Mouse (Mus musculus) left cerebral cortex, postnatal 14 days (tissue): ENCODE results near the gene U2surp. TPM values are rescaled to one million over a fixed set of nuclear protein-coding genes. Genes with fewer than 3 reads are reported as not detected.
"Not testable (repeated sequence)": the region's sequence is repeated elsewhere in the genome, so short reads cannot be mapped to it uniquely, and the experiment has no call there.

ENCODE experiments used
- DNase-seq, 2 experiments: peaks; one replicate each; pipeline ENCODE4 v3.0.0; 2021 to 2022; ENCODE audit warnings: low spot score in 2 of 2, mixed read lengths in 1 of 2
- intact Hi-C: fragments of 180-260 bp; cut with DNase I; formaldehyde crosslinking; loops from one replicate; pipeline ENCODE4 v1.15.1; 2025
- total RNA-seq, 2 experiments: library from RNA; stranded (reverse); gene quantifications; 2 replicates each; pipeline ENCODE4 v1.2.3; 2021

The U2surp gene
- total RNA-seq, 2 experiments from 2014 or later, result 57.6 to 60.7 TPM

DNA sequence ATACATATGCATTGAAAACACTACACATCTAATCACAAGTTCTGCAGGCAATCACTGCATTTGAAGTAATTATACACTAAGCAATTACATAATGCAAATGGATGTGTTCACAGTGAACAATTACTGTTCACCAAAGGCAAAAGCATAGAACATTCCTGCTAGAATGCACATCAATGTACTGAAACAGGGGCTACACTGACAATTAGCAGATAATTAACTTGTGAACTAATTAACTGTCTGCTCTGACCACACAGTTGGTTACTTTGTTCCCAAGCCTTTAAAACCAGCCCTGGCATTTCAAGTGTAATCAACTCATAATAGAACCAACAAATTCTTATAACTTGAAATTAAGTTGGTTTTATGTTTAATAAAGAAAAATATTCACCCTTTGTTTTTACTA lies 22.9 kb downstream of the U2surp start:
- intact Hi-C loops, result no loop called here
- no peak for DNase-seq

DNA sequence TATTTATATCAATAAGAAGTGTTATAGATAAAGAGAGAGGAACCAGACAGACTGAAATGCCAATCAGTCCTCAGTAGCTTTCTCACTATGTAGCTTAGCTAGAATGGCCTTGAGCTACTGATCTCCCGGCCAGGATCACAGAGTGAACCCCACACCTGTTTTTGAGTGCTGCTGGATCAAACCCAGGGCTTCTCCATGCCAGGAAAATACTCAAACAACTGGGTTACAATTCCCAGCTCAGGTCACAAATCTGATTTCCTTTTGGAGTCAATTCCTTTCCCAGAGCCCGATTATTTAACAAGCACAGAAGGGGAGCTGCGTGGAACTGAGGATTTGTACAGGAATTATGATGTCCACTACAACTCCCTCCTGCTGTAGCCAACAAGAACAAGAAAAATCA lies 31.8 kb downstream of the U2surp start:
- DNase-seq, result no peak
- intact Hi-C loops, result no loop called here

DNA sequence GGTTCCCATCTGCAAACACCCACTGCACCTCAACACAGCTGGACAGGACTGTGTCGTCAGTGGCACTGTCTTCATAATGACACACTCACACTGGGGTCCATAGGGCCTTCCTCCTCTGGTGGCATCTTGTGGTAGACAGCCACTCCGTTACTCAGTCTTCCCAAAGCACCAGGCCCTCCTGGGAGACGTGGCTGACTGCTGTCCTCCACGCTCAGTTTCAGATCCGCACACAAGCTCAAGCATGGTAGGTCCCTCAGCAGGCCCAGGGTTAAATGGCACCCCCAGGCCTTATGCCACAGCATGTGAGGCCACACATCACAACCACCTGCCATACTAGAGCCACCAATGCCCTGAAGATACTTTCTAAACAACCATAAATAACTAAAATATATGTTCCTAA lies 33.4 kb downstream of the U2surp start:
- DNase-seq, result no peak
- intact Hi-C loops, result no loop called here

DNA sequence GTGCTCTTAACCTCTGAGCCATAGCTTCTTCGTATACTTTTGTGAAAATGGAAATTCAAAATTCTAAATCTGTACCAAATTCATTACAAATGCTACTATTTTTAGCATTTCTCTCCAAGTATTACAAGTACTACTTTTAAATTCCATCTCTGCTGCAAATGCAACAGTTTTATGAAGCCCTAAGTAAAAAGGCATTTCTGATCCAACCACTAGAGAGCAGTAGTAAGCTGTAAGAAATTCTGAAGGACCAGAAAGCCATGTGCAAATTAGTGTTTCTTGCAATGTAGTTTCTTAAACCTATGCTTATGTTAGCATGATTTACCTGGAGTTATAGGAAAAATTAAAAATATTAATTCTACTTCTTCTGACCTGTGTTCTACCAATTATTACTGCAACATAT lies 38.9 kb downstream of the U2surp start:
- intact Hi-C loops, result loop anchor here (5.0 kb wide), 1 partner anchor 234 kb away; no protein-coding TSS in a partner anchor
- peak in 1 of 2 experiments; percentile 77 for DNase-seq

DNA sequence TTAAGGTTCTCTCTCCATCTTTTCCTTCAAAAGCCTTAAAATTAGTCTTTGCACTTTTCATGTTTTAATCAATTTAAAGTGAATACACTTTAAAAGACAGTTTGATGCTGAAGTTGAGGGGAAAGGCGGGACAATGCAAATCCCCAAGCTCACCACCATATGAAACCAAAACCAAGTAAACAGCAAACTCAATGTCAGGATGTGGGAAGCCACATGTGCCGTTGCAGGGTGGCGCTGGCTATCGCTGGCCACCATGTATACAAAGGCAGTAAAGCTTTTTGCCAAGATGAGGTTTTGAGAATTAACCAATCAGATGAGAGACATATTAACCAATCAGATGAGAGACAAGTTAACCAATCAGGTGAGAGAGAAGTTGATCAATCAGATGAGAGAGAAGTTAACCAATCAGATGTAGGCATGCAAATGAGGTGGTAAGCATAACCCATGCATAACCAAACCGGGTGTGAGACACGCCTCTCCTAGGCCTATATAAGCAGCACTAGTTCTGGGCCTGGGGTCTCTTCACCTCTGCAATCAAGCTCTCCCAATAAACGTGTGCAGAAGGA lies 42.7 kb downstream of the U2surp start:
- intact Hi-C loops, DNase-seq: not testable (repeated sequence)

DNA sequence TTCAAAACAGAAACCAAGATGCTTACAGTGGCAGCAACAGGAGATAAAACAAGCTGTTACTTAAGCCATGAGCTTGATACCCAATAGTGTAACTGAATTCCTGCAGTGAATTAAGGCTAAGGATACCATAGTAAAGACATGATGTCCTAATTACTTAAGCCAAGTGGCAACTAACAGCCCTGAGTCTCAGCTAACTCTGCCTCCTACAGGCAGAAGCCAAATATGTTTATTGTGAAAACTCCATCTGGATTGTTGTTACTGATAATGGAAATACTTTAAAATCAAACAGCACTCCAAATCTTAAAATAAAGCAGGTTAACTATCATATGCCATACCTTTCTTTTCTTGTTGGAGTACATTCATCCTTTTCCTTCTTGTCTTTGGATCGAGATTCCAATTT lies 47.8 kb downstream of the U2surp start:
- intact Hi-C loops, result loop anchor here (5.0 kb wide), 1 partner anchor 727 kb away; no protein-coding TSS in a partner anchor
- no peak for DNase-seq

DNA sequence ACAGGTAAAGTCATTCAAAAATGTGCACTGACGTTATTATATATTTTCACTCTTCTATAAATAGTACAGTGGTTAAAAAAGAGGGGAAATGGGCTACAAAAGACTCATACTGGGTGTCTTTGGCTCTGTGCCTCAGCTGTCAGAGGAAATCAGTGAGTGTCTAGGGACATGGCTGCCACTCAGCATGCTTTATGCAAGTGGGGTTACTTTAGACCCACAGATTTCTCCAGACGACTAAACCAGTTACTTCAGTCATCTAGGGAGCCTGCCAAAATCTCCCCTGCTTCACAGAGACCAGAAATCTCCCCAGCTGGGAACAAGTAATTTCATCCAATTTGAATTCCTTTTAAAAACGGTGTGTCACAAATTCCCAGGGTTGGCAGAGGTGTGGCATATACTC lies 59.9 kb downstream of the U2surp start:
- DNase-seq, result peak; percentile 32 to 55
- intact Hi-C loops, result no loop called here

DNA sequence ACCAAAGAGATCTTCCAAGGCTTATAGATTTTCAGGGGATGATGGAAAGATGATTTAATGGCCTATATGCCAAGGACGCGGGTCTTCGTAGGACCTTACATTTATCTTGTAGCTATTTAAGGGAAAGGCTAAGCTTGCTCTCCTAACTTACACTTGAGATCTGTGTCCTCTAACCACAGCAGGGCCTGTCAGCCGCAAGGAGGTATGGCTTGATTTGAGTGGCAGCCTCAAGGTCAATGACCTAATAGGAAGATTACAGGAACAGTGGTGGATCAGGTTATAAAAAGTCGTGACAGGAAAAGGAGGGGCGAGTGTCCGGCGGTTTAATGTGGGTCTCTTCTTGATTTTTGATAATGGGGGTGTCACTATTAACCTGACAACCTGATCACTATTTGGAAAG lies 61.2 kb downstream of the U2surp start:
- no peak for DNase-seq
- intact Hi-C loops, result no loop called here

DNA sequence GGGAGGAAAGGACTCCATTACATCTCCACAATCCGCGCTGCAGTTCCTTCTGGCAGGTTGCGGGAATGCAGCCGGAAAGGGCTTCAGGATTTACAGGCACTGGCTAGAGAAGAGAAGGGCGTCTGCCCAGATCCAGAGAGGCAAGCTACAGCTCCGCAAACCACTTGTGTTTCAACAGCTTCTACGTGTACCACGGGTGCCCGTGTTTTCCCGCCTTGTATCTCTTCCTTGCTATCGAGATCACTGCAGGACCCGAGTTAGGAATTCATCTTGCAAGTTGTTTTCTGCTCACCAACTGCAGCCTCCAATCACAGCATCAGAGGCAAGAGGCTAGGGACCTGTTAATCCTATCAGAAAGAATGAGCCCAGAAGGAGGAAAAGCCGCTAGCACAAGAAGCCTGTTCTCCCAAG lies 69.5 kb downstream of the U2surp start:
- intact Hi-C loops, result no loop called here
- DNase-seq, result peak; percentile 49 to 76

DNA sequence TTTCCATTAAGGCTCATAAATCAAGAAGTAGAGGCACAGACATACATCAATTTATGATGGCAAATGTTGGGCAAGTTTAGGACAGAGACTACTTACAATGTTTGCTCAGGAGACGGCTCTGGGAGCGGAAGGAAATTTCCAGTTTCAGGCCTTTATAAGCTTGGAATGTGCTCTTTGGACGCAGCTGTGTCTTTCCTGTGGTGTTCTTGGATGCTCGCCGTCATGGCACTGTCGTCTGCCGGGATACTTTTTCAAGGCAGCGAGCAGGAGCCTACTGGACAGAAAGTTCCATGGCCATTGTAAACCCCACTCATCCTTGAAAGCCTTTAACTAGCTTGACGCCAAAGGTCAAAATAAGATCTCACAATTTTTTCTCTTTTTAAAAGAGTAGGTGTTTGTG lies 73.9 kb downstream of the U2surp start:
- no peak for DNase-seq
- intact Hi-C loops, result no loop called here

DNA sequence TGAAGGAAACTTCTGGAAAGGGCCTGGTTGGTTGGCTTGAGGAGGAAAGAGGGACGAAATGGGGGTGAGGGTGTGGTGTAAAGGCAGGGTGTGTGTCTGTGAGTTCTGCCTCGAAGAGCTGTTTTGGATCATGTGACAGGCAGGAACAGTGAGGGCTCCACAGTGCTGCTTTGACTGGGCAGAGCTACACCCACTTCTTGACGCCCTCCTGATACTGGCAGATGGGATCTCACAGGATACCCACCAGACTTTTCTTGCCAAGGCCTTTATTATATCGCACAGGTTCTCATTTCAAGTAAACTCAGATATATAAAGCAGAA lies 75.5 kb downstream of the U2surp start:
- DNase-seq, result no peak
- intact Hi-C loops, result no loop called here

DNA sequence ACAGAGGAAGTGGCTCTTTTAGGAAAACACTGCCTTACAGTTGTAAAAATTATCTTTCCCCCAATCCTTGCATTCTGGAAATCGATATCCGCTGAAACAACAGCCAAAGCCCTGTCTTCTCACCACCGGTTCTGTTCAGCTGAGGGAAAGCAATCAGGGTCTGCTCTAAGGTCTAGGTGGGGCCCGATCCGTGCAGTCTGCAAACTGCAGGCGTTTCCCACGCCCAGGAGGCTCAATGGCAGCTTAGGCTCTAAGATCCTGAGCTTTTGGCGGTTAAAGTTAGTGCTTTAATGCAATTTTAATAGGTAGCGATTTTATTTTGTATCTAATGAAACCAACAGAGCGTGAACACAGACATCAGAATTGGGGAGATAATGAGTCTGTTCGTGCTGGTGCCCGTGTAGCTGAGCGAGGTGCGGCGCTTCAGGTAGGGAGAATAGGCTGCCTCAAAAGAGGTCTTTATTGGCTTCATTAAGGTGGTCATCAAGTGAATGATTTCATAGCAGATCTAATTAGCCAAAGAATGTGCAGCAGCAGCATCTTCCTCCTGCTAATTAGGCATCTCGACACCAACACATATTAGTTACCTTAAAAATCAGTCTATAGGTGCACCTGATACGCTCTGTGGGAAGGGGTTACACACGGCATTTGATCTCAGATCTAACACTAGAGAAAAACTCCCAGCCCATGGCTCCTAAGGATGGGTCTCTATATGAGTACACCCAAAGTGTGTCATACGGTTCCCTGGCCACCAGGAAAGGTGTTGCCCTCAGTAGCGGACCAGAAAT lies 76.1 kb downstream of the U2surp start:
- intact Hi-C loops, result no loop called here
- no peak for DNase-seq

DNA sequence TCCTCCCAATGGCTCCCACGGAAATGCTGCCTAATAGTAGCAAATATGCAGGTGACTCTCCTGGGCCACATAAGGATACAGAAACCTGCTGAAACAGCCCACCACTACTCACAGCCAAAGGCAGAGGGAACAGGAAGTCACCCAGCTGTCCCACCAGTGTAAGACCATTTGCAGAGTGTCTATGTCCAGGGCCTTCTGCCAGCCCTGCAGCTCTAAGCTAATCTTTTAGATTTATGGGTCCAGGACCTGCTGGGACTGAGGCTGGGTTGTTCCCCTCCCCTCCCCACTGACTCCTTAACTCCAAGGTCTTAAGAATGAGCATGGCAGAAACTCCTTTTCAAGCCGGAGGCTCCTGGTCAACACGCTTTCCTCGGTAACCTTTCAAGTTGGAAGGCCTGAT lies 83.5 kb downstream of the U2surp start:
- no peak for DNase-seq
- intact Hi-C loops, result no loop called here

DNA sequence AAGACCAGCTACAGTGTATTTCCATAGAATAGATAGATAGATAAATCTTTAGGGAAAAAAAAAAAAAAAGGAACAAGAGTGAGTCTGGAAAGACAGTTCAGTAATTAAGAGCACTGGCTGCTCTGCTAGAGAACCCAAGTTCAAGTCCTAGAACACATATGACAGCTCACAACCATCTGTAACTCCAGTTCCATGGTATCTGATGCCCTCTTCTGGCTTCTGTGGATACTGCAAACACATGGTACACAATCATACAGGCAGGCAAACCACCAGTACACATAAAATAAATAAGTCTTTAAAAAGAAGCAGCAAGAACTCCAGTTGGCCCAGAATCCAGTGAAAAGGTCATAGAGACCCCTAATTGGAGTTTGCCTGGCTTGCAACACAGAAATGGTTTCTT lies 97.9 kb downstream of the U2surp start:
- intact Hi-C loops, result no loop called here
- no peak for DNase-seq

DNA sequence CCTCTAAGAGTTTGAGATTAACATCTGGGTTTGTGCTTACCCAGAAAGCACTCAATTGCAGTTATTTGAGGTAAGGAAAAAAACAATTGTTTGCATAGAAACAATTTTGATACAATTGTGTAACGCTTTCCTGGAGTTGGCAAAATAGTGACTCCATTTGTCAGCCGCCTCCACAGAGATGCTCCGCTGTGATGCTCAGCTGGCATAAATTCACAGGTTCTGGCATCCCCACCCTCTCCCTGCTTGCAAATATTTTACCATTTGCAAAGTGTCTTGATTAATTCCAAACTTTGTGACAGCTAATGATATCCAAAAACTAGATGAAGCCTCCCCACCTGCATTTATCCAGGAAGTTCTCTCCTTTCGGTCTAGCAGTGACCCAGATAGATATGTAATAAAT lies 99.7 kb downstream of the U2surp start:
- intact Hi-C loops, result no loop called here
- no peak for DNase-seq

DNA sequence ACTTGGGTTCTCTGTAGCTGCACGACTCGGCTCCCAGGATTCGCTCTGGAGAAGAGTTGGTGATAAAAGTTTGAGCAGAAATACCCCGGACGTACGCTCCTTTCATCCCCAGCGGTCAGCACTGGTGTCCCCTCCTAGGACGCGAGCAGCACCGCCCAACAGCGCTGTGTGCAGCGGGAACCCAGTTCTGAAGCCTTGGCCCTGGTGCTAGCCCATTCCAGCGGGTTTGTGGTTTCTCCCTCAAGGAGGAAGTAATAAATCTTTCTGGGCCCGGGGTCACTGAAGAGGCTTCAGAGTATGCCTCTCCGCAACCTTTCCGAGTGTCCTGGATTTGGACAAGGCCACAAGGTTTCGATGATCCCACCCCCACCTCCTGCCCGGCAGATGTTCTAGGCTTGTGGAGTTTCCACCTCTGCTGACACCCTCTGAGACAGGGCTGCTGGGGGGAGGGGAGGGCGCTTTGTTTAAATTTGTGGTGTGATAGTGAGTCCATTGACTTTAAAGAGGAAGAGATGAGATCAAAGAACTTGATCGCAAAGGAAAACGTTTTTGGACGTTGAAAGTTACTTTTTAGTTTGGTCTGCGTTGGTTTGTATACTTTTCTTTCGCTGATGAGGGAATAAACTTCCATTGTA lies 104.1 kb downstream of the U2surp start:
- DNase-seq, result peak in 1 of 2 experiments; percentile 23
- intact Hi-C loops, result loop anchor here (2.0 to 10.0 kb wide), 3 partner anchors 335 to 669 kb away; no protein-coding TSS in a partner anchor

Other genes starting within 250 kb of the U2surp start
- gene Chst2, start 105.3 kb downstream of the U2surp start, total RNA-seq, result 100 to 1,000 TPM; 103 TPM
- gene Paqr9, start 47.7 kb upstream of the U2surp start, total RNA-seq, result 10 to 100 TPM; 37.2 to 39.2 TPM
- 1 to 10 TPM; 1.2 to 1.6 TPM for gene Pcolce2, start 125.6 kb upstream of the U2surp start, total RNA-seq
- gene Trpc1, start 238.4 kb upstream of the U2surp start, total RNA-seq, result 10 to 100 TPM; 48.2 to 48.3 TPM